ENCODE assay signal across 8 mouse cellular contexts in the genomic region with DNA sequence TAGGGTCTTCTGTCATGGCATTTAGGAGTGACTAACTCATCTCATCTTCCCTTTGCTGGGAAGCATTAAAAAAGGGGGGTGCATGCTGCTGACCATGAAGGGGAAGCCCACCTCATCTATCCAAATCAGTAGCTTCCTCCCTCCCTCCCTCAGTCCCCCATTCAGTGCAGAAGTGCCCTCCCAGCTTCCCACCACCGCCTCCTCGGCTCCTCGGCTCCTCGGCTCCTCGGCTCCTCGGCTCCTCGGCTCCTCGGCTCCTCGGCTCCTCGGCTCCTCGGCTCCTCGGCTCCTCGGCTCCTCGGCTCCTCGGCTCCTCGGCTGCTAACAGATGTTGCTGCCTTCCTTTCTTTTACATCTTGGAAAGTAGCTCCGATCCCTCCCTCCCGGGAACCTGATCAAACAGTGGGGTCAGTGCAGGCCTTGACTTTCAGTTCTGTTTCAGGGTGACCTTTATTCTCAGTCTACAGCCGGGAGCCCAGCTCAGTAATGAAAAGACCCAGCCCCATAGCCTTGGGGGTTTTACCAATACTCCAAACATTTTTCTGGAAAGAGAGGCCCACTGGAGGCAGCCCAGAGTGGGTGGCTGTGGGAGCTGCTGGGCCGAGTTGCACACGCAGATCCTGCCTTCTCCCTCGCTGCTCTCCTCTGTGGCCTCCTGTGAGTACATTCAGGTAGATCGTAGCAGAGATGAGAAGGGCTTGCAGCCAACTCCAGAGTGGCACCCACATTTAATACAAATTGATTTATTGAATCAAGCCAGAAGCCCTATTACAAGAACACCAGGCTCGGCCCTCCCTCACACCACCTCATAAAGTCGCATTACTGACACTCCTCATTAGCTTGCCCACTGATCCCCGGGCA.
DNase-seq lines count a peak whose midpoint lies in the region; ATAC-seq and TF ChIP-seq lines count a peak whose summit lies in the region.

No protein-coding gene starts in this region.

- no peak for TF ChIP-seq CTCF in heart, postnatal 0 days (IDR thresholded peaks at IDR 0.05; ENCODE audit: low read depth)

- intact Hi-C loops in heart, postnatal 25 days (cut with DNase I) = loop anchor here (5.0 kb wide), 1 partner anchor 101 kb away; no protein-coding TSS in a partner anchor

- no peak overlapping the region for H3ac ChIP-seq in myocyte (ENCODE audit: control insufficient read depth, insufficient read length)

- TF ChIP-seq POLR2A in myocyte (IDR thresholded peaks at IDR 0.05; ENCODE audit: insufficient read length, low read depth) = no peak

- H3K79me2 ChIP-seq in myocyte (ENCODE audit: control insufficient read depth, insufficient read depth) = no peaks in the 10 kb centered on the region

- ATAC-seq in heart, postnatal 0 days (ENCODE audit: insufficient read depth, low read depth) = 0 out of 2 replicates have a peak, but pooled peaks have one; percentile 9
- ATAC-seq in limb, embryonic 11.5 days (ENCODE audit: insufficient number of reproducible peaks, low FRiP score, low TSS enrichment, low read depth) = peak; percentile 71

- peak overlapping the region; percentile 91 for H3K27ac ChIP-seq in forebrain, embryonic 10.5 days
- H3K27ac ChIP-seq in heart, postnatal 0 days (ENCODE audit: low read depth) = peak overlapping the region; percentile 75
- H3K27ac ChIP-seq in limb, embryonic 11.5 days (replicated peaks; ENCODE audit: low read depth, low read length) = peak overlapping the region; percentile 96

- peaks cover 63% of the 10 kb centered on the region for H3K4me1 ChIP-seq in forebrain, embryonic 10.5 days
- peaks cover 27% of the 10 kb centered on the region for H3K4me1 ChIP-seq in heart, postnatal 0 days (ENCODE audit: control insufficient read depth, insufficient read depth)
- H3K4me1 ChIP-seq in limb, embryonic 11.5 days (ENCODE audit: control insufficient read depth, insufficient read depth, low read length) = peaks cover 47% of the 10 kb centered on the region

- H3K4me3 ChIP-seq in forebrain, embryonic 10.5 days = peak overlapping the region; percentile 41
- peak overlapping the region; percentile 33 for H3K4me3 ChIP-seq in heart, postnatal 0 days (ENCODE audit: low read depth, low read length)
- peak overlapping the region; percentile 22; the same call in 1 of the 2 replicates for H3K4me3 ChIP-seq in limb, embryonic 11.5 days (ENCODE audit: low read depth, low read length)
- peak overlapping the region; percentile 15 for H3K4me3 ChIP-seq in myocyte

- no peak for TF ChIP-seq EP300 in heart, postnatal 0 days (IDR thresholded peaks at IDR 0.05; ENCODE audit: low read depth)

- DNase-seq in heart, adult 18-20 months = peak; percentile 56 to 68
- DNase-seq in heart, postnatal 25 days (ENCODE audit: low spot score) = no peak
- peak; percentile 11 for DNase-seq in c-Kit-positive CD71-positive TER-119-negative erythroid progenitor cells, embryonic 14.5 days (ENCODE audit: low read depth)
- DNase-seq in forebrain, embryonic 10.5 days (ENCODE audit: extremely low spot score, low spot score) = peak; percentile 73
- DNase-seq in heart, postnatal 0 days (ENCODE audit: low spot score) = peak; percentile 53
- peak; percentile 83 for DNase-seq in limb, embryonic 11.5 days (ENCODE audit: low spot score)
- DNase-seq in urinary bladder, postnatal 25 days (ENCODE audit: low spot score) = no peak

- peak overlapping the region; percentile 59 for H3K4me2 ChIP-seq in heart, postnatal 0 days (ENCODE audit: low read depth, low read length)
- H3K4me2 ChIP-seq in limb, embryonic 11.5 days (ENCODE audit: low read depth, severe bottlenecking) = peak overlapping the region; percentile 36
- peak overlapping the region; percentile 82 for H3K4me2 ChIP-seq in myocyte (ENCODE audit: low read depth)

- H3K36me3 ChIP-seq in forebrain, embryonic 10.5 days (replicated peaks) = no peaks in the 10 kb centered on the region
- H3K36me3 ChIP-seq in heart, postnatal 0 days (replicated peaks; ENCODE audit: control insufficient read depth, insufficient read depth, low read length) = no peaks in the 10 kb centered on the region
- H3K36me3 ChIP-seq in limb, embryonic 11.5 days (ENCODE audit: control insufficient read depth, insufficient read depth, low read length) = no peaks in the 10 kb centered on the region
- H3K36me3 ChIP-seq in myocyte (ENCODE audit: control insufficient read depth, insufficient read depth) = no peaks in the 10 kb centered on the region

- 8% methylated on average over 26 of the region's 26 CpGs for WGBS in forebrain, embryonic 10.5 days
- 18% methylated on average over 26 of the region's 26 CpGs for WGBS in heart, postnatal 0 days
- WGBS in limb, embryonic 11.5 days = 1% methylated on average over 26 of the region's 26 CpGs

- H3K27me3 ChIP-seq in forebrain, embryonic 10.5 days (ENCODE audit: poor library complexity, severe bottlenecking) = no peaks in the 10 kb centered on the region
- no peaks in the 10 kb centered on the region for H3K27me3 ChIP-seq in heart, postnatal 0 days (ENCODE audit: control insufficient read depth, insufficient read depth, low read length)
- H3K27me3 ChIP-seq in limb, embryonic 11.5 days (ENCODE audit: control insufficient read depth, insufficient read depth, low read length) = no peaks in the 10 kb centered on the region
- H3K27me3 ChIP-seq in myocyte (ENCODE audit: control insufficient read depth, insufficient read depth, insufficient read length) = no peaks in the 10 kb centered on the region

- no peaks in the 10 kb centered on the region for H3K9me3 ChIP-seq in forebrain, embryonic 10.5 days
- H3K9me3 ChIP-seq in heart, postnatal 0 days (replicated peaks; ENCODE audit: control insufficient read depth, low read length) = no peaks in the 10 kb centered on the region
- no peaks in the 10 kb centered on the region for H3K9me3 ChIP-seq in limb, embryonic 11.5 days (ENCODE audit: control insufficient read depth, low read length)

- peak overlapping the region; percentile 56 for H3K9ac ChIP-seq in heart, postnatal 0 days (replicated peaks; ENCODE audit: low read depth, low read length)
- peak overlapping the region; percentile 62 for H3K9ac ChIP-seq in limb, embryonic 11.5 days (ENCODE audit: low read length)

TF ChIP-seq in myocyte, 11 proteins besides CTCF, POLR2A, EP300 and RAD21:
- TF ChIP-seq MYOD1 (IDR thresholded peaks at IDR 0.05; ENCODE audit: control insufficient read depth in 1 of 3, insufficient read length in 2 of 3, low read depth in 2 of 3) = no peak
- TF ChIP-seq TCF3 (IDR thresholded peaks at IDR 0.05; ENCODE audit: insufficient read length, low read depth) = no peak
- TF ChIP-seq REST (IDR thresholded peaks at IDR 0.05; ENCODE audit: insufficient read depth, insufficient read length) = no peak
- no peak for TF ChIP-seq USF1 (IDR thresholded peaks at IDR 0.05; ENCODE audit: low read depth)
- TF ChIP-seq MYOG (IDR thresholded peaks at IDR 0.05; ENCODE audit: control insufficient read depth in 1 of 3, insufficient read depth in 1 of 3, insufficient read length in 2 of 3, low read depth in 2 of 3) = no peak
- no peak for TF ChIP-seq MAX (IDR thresholded peaks at IDR 0.05; ENCODE audit: low read depth)
- no peak for TF ChIP-seq POLR2AphosphoS2 (IDR thresholded peaks at IDR 0.05; ENCODE audit: insufficient read length, low read depth)
- TF ChIP-seq CEBPB (IDR thresholded peaks at IDR 0.05; ENCODE audit: insufficient read depth, poor library complexity, severe bottlenecking) = no peak
- no peak for TF ChIP-seq E2F4 (IDR thresholded peaks at IDR 0.05; ENCODE audit: insufficient read depth)
- TF ChIP-seq SRF (IDR thresholded peaks at IDR 0.05; ENCODE audit: control insufficient read depth, insufficient read length, low read depth) = no peak
- no peak for TF ChIP-seq TCF12 (IDR thresholded peaks at IDR 0.05; ENCODE audit: insufficient read depth, poor library complexity, severe bottlenecking)

Comparison
In these comparisons a context has a peak if more than half of its experiments do, and no peak if none do; other contexts are left out.
1. DNase-seq: peak in heart, adult 18-20 months (2 of 2), c-Kit-positive CD71-positive TER-119-negative erythroid progenitor cells, embryonic 14.5 days (single experiment), forebrain, embryonic 10.5 days (single experiment), heart, postnatal 0 days (single experiment) and limb, embryonic 11.5 days (single experiment); none in heart, postnatal 25 days (single experiment) and urinary bladder, postnatal 25 days (single experiment).
2. Peak in every context shown above with its lines, with median percentiles within 50 percentile points of each other: H3K27ac ChIP-seq, H3K4me3 ChIP-seq and H3K4me2 ChIP-seq.